Mouse (Mus musculus) neutrophil, adult 5-6 weeks (primary cell): ENCODE data around the gene Rbp7. TPM values are rescaled to one million over a fixed set of nuclear protein-coding genes. Genes with fewer than 3 reads are reported as not detected.
"Not testable (repeated sequence)": the region's sequence is repeated elsewhere in the genome, so short reads cannot be mapped to it uniquely, and the experiment has no call there.

Source experiments
- ATAC-seq: fragments of 151-379, 151-347 bp; 2 replicates; pipeline ENCODE4 v1.8.0; 2017; ENCODE audit warnings: mild to moderate bottlenecking, moderate TSS enrichment; ENCODE audit not compliant: insufficient number of reproducible peaks, poor library complexity, low FRiP score, severe bottlenecking; ENCODE audit errors: extremely low read depth
- total RNA-seq: library from RNA; stranded (forward); fragments of 200-1000 nt; gene quantifications from 2 replicates; pipeline ENCODE4 v1.2.3, GENCODE M21; 2017

Rbp7 gene
- total RNA-seq, 1 experiment from 2014 or later = not detected

GRCm38 (mm10) chr4:149458526-149458925 is 3.7 kb upstream of the Rbp7 start:
- no peak for ATAC-seq

DNA sequence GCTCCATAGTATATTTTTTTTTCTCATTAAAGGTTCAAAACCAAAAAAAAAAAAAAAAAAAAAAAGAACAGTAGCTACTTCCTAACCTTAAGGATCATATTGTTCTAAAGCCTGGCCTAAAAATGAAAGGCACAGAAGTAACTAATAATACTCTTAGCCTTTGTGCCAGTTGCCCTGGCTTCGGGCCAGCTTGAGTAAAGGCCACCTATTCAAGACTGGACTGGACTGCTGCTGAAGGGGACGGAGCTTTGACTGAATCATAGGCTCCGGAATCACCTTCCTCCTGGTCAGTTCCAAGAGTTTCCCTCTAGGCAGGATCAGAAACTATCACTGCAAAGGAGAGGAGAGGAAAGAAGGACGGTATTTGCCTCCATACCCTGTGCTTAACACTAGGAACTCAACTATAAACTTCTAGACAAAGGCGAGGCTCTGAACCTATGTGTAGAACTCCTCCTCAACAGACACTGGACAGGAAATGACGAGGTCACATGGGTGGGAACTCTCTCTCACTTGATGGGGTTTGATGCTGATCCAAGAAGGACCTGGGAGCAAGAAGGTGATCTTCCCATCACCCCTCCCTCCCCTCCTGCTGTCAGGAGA is 3.2 kb upstream of the Rbp7 start:
- no peak for ATAC-seq

GRCm38 (mm10) chr4:149457163-149457562 is 2.4 kb upstream of the Rbp7 start:
- ATAC-seq = peak; percentile 69

DNA sequence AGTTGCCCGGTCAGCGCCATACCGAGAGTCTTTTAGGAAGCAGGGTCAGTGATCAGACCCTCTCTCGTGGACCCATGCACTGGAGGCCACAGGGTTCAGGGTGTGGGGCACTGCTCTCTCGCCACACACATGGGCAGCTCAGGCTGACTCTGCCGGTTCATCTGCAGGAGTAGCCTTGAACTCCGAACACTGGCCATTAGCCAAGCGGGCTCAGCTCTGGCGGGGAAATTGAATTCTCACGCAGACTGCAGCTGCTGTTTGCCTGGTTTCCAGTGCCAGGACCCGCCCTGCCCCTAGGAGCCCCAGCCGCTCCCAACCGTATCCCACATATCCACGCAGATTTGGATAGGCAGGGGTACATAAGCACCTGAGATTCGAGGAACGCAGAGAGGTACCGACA is 515 bp downstream of the Rbp7 start:
- no peak for ATAC-seq

- ATAC-seq = no peak
These were observed 1.1 kb downstream of the Rbp7 start for GRCm38 (mm10) chr4:149453656-149454055.

DNA sequence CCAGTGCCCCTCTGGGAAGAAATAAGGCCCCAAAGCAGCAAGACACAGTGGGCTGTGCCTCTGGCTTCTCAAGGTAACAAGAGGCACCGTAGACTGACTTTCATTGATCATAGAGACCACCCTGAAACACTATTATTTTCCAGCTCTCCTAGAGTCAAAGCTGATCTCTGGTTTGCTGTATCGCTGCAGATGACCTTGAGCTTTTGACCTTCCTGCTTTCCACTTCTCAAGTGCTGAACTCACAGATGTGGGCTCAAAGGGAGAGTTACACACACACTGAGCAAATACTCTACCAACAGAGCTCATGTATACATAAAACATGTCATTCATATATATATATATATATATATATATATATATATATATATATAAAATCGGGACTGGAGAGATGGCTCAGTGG is 4.1 kb downstream of the Rbp7 start:
- no peak for ATAC-seq

DNA sequence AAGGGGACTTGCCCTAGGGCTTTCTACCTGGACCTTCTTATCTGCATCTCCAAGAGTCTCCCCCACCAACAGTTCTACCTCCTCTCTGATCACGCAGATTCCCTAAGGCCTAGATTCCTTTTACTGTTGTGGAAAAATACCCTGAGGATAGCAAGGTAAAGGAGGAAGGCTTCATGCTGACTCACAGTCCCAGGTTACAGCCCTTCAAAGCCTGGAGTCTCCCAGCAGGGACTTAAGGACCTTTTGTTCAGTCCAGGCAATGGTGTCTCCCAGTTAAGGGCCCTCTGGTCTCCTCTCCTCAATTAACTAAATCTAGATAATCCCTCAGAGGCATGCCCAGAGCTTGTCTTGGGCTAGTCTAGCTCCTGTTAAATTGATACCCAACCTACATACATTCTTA is 8.5 kb downstream of the Rbp7 start:
- no peak for ATAC-seq

DNA sequence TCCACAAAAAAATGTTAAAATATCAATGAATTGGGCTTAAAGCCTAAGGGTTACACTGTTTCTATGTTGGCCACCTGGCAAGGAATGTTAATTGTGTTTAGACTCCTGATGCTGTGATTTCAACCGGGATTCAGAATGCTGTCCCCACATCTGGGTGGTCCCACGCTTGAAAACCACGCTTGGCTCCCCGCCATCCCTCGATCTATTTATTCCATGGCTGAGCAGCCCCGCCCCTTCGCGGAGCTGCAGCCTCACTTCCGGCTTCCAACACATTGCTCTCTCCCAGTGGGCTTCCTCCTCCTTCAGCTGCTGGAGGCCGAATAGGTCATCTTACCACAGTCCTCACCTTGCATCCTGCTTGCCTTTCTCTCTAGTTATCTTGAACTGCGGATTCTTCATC is 8.9 kb downstream of the Rbp7 start:
- ATAC-seq = no peak

DNA sequence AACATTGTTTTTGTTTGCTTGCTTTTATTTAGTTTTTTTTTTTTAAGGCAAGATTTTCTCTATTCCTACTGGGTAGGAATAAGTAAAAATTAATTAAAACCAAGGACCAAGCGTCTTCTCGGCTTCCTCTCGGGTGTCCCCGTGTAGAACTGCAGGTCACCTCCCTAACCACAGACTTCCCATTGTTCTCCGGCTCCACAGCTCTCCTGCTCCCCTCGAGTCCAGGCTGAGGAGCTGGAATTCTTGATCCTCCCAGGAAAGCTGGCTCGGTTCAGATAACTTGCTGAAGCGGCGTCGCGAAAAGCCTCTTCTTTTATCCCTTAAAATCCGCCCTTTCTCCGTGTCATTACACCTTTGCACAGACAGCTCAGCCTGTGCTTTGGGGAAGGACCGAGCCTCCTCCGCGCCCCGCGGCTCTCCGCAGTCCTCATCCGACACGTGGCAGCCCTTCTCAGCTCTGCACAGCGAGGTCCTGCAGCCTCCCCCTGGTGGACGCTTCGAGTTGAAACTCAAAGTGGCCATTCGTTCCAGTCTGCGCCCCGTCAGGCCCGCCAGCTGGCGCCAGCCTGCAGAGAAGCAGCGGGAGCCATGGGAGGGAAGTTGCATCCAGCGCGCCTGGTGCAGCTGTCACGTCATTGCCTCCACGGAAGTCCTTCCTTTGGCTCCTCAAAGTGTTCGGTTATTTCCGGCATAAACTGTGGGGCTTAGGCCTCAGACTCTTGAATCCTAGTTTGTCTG is 9.6 kb downstream of the Rbp7 start:
- ATAC-seq = peak; percentile 98

- ATAC-seq = no peak
These were observed 10.3 kb downstream of the Rbp7 start for GRCm38 (mm10) chr4:149444465-149444864.

DNA sequence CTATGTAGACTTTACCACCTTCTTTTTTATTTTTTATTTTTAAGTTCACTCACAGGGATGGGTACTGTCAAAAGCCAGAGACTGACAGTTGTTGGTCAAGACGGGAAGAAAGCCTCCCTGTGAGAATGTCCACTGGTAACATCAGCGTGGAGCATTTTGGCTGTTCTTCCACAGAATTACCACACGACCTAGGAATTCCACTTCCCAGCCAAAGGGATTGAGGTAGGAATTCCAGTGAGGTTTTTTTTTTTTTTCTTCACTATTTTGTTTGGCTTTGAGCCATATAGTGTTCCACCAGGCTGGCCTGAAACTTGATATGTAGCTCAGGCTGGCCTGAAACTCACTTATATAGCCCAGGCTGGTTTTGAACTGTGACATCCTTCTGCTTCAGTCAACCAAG is 12.3 kb downstream of the Rbp7 start:
- ATAC-seq = no peak

- ATAC-seq = no peak
These were observed 14.2 kb downstream of the Rbp7 start for GRCm38 (mm10) chr4:149440576-149440975.

DNA sequence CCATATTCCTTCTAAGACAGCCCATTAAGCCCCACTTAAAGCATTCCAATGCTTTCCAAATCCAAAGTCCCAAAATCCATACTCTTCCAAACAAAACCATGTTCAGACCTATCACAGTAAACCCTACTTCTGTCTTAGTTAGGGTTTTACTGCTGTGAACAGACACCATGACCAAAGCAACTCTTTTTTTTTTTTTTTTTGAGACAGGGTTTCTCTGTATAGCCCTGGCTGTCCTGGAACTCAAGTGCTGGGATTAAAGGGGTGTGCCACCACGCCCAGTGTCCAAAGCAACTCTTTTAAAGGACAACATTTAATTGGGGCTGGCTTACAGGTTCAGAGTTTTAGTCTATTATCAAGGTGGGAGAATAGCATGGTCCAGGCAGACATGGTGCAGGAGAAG is 22.9 kb downstream of the Rbp7 start:
- ATAC-seq = not testable (repeated sequence)

- no peak for ATAC-seq
These were observed 25.2 kb downstream of the Rbp7 start for GRCm38 (mm10) chr4:149429592-149429991.

DNA sequence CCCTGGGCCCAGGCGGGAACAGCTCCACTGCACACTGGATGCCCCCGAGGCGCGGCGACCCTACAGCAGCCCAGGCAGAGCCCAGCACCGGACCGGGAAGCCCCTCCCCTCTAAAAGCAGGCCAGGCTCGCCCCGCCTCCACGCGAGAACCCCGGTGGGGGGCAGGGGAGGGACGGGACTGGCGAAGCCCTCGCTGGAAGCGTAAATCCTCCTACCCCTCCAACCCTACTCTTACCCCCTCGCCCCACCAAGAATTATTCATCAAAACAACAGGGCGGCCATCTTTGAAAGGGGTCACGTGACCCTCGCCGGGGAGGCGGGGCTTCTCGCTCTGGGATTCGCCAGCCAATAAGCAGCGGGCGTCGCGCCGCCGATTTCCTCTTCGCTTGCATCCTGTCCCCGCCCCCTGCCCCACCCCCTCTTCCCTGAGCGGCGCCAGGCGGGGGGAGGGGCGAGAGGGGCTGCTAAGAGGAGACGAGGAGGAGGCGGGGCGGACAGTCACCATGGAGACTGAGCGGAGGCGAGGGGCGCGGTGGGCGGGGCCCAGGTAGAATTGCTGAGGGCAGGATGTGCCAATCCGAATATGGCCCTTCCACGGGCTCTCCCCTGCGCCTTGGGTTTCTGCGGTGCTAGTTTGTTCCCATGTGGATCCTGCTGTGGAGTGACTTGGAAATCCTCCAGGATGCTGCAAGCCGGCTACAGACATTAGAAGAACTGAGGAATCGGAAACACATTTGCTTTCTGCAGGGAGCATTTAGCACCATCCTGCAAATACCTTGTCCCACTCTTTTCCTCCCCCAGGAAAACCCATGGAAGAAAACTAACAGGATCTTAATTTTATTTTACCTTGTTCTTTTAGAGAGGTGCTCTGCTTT is 28.2 kb downstream of the Rbp7 start, which contains the start of gene Ube4b:
TSS of gene Ube4b (minus strand) at position 425 of the 875 bp plus-strand sequence.
- ATAC-seq = peak; percentile 90

DNA sequence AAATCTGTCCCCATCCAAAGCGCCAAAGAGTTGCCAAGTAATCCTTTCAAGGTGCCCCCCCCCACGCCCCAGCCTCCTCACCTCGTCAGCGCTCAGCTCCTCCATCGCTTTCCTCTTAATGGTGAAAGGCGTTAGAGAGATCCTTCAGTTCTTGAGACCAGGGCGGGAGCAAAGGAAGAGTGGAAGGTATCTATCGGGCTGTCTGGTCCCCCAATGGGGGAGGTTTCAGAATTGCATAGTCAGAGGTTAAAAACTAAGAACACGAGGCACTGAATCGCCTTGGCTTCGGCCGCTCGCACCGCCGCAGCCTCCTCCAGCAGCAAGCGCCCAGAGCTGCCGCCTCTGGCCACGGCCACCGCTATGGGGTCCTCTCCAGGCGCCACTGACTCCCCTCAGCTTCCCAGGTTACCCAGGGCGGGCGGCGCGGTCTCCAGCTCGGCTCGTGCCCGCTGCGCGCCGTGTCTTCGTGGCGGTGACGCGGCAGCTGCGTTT is 28.9 kb downstream of the Rbp7 start:
- no peak for ATAC-seq

- no peak for ATAC-seq
These were observed 30.0 kb downstream of the Rbp7 start for GRCm38 (mm10) chr4:149424755-149425154.

DNA sequence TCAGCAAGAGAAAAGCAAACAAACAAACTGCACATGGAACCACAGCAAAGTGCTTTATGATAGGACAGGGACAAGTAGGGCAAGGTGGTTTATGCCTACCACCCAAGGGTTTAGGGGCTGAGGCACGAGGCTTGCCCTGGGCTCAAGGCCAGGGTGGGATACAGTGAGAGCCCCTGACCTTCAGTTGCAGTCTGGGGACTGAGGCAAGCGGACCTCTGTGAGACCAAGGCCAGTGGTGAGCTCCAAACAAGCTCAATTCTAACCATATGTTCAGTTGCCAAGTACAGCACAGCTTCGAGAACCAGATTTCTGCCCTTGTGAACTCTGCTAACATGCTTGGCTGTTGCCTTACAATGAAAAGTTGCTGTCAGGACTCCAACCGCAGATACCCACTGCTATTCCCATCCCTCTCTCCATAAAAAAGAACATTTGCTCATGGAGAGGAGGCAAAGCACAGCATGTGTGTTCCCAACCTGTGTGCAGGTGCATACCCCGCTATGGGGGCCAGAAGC is 36.9 kb downstream of the Rbp7 start:
- no peak for ATAC-seq

GRCm38 (mm10) chr4:149416986-149417385 is 37.8 kb downstream of the Rbp7 start:
- ATAC-seq = no peak
